In genomic region chr4:130535789-130536188, GRCm38 (mm10) we compare ENCODE assay signal across 16 mouse cellular contexts. TPM values are rescaled to one million over a fixed set of nuclear protein-coding genes. Genes with fewer than 3 reads are reported as not detected.
DNase-seq lines count a peak whose midpoint lies in the region; TF ChIP-seq lines count a peak whose summit lies in the region.
"Had no signal": no experiment of that assay in that cellular context is flagged by ENCODE, and none has a peak within 500 bp of the region (broad histone marks: within the 10 kb centered on the region; RNA-seq: fewer than 3 reads in every experiment).

No protein-coding gene starts in this region.

- peak; percentile 34; the same call in 1 of the 2 replicates for TF ChIP-seq CTCF in cerebellum, adult 2 months (IDR thresholded peaks at IDR 0.05; ENCODE audit: borderline replicate concordance, insufficient read depth, low read depth, low read length)
- TF ChIP-seq CTCF in layer of hippocampus, adult 2 months (conservative IDR thresholded peaks at IDR 0.05), result peak; percentile 54
- TF ChIP-seq CTCF in brain, embryonic 14.5 days (IDR thresholded peaks at IDR 0.05; ENCODE audit: borderline replicate concordance, extremely low read depth, insufficient read depth, insufficient read length), result peak; percentile 27; the same call in 1 of the 2 replicates

- H3K27me3 ChIP-seq in cerebellum, adult 2 months (ENCODE audit: control insufficient read depth, insufficient read depth, low read length), result no peaks in the 10 kb centered on the region
- H3K27me3 ChIP-seq: heart, embryonic 12.5 days; hindbrain, embryonic 12.5 days; midbrain, embryonic 12.5 days; neural tube, embryonic 12.5 days had no signal

- no peak for DNase-seq in cerebellum, adult 2 months
- DNase-seq in cerebellum, postnatal 10 days, result no peak
- DNase-seq in layer of hippocampus, adult 2 months (ENCODE audit: low spot score in 2 of 2), result no peak
- no peak for DNase-seq in layer of hippocampus, adult 18-20 months (ENCODE audit: low spot score in 2 of 2)
- DNase-seq in 416B (ENCODE audit: low read depth), result peak; percentile 13
- DNase-seq in brain, embryonic 14.5 days (ENCODE audit: low read depth), result no peak
- no peak for DNase-seq in left cerebral cortex, postnatal 4 days
- no peak for DNase-seq in adrenal gland, adult 8-10 months
- DNase-seq: adrenal gland, postnatal 25 days; cerebellum, adult 11-12 months; kidney, adult 8-10 months had no signal

- peak overlapping the region; percentile 53 for H3K27ac ChIP-seq in cerebellum, adult 2 months (ENCODE audit: insufficient read depth, low read length)
- no peak overlapping the region for H3K27ac ChIP-seq in layer of hippocampus, adult 2 months
- H3K27ac ChIP-seq: embryonic facial prominence, embryonic 10.5 days; hindbrain, embryonic 12.5 days; midbrain, embryonic 12.5 days; neural tube, embryonic 12.5 days had no signal

- no peak overlapping the region for H3K4me3 ChIP-seq in cerebellum, adult 2 months (replicated peaks; ENCODE audit: insufficient read depth, low read depth, low read length)
- H3K4me3 ChIP-seq in layer of hippocampus, adult 2 months, result no peak overlapping the region
- H3K4me3 ChIP-seq: embryonic facial prominence, embryonic 10.5 days; heart, embryonic 12.5 days; hindbrain, embryonic 12.5 days; midbrain, embryonic 12.5 days; neural tube, embryonic 12.5 days had no signal

- WGBS in cerebellum, adult 2 months, result 68% methylated on average over 1 of the region's 1 CpGs

- intact Hi-C loops in left cerebral cortex, postnatal 4 days (cut with DNase I), result no loop called here

- TF ChIP-seq POLR2A in cerebellum, adult 2 months (IDR thresholded peaks at IDR 0.05; ENCODE audit: borderline replicate concordance, insufficient read depth, low read length), result no peak
- no peak for TF ChIP-seq POLR2A in brain, embryonic 14.5 days (IDR thresholded peaks at IDR 0.05; ENCODE audit: borderline replicate concordance, extremely low read depth, insufficient read depth, insufficient read length, poor library complexity, severe bottlenecking)

- peaks cover 41% of the 10 kb centered on the region for H3K4me1 ChIP-seq in cerebellum, adult 2 months (ENCODE audit: control insufficient read depth, insufficient read depth, low read length)

RNA-seq across cellular contexts. Expression of gene Nkain1, which starts 38.2 kb away (rescaled TPM):
- 109 and 114 TPM in 2 replicates for polyA plus RNA-seq in cerebellum, adult 2 months (2012; rRNA removed)
- total RNA-seq in layer of hippocampus, adult 2 months (2021), result 10 to 100 TPM; 34.5 to 35.5 TPM
- total RNA-seq in layer of hippocampus, adult 18-20 months (2021), result 10 to 100 TPM; 35.5 to 37.1 TPM
- polyA plus RNA-seq in brain, embryonic 14.5 days (2012; rRNA removed), result 203 and 210 TPM in 2 replicates
- total RNA-seq in left cerebral cortex, postnatal 4 days (2021), result 100 to 1,000 TPM; 158 to 164 TPM
- total RNA-seq in adrenal gland, adult 8-10 months (2022), result 10 to 100 TPM in 1 of 4 experiments, 1 to 10 TPM in 3; 5.3 to 15.1 (median 8.8) TPM

Comparison
In these comparisons a context has a peak if more than half of its experiments do, and no peak if none do; other contexts are left out.
1. RNA of gene Nkain1, which starts 38.2 kb away (total RNA-seq): 158 to 164 TPM in left cerebral cortex, postnatal 4 days; 35.5 to 37.1 TPM in layer of hippocampus, adult 18-20 months, 34.5 to 35.5 TPM in layer of hippocampus, adult 2 months and 5.3 to 15.1 TPM in adrenal gland, adult 8-10 months; every median in the first group is over 4 times any median in the second.
2. Peak in every context shown above with its lines, with median percentiles within 50 percentile points of each other: CTCF ChIP-seq.